Mouse (Mus musculus) testis, adult 2 months (tissue): ENCODE measurements around the gene Ccdc22. TPM values are rescaled to one million over a fixed set of nuclear protein-coding genes. Genes with fewer than 3 reads are reported as not detected.
A peak's percentile ranks its signal among the peaks of the same experiment; 100 is the strongest.

Experiments
- H3K27ac ChIP-seq: fragments of 200-500 bp; 2 replicates; pipeline ENCODE4 v1.5.1; 2012; ENCODE audit warnings: low read depth, low read length; ENCODE audit not compliant: control insufficient read depth, insufficient read depth
- H3K27me3 ChIP-seq: fragments of 200-500 bp; 2 replicates; pipeline ENCODE4 v1.6.1; 2012; ENCODE audit warnings: mild to moderate bottlenecking, low read length, moderate library complexity; ENCODE audit not compliant: control insufficient read depth, insufficient read depth
- H3K36me3 ChIP-seq: fragments of 200-500 bp; 2 replicates; pipeline ENCODE4 v1.6.1; 2012; ENCODE audit warnings: mild to moderate bottlenecking, low read length; ENCODE audit not compliant: control insufficient read depth, insufficient read depth
- H3K4me1 ChIP-seq: fragments of 200-500 bp; 2 replicates; pipeline ENCODE4 v1.6.1; 2012; ENCODE audit warnings: low read length; ENCODE audit not compliant: control insufficient read depth, insufficient read depth
- H3K4me3 ChIP-seq: fragments of 200-500 bp; 2 replicates; pipeline ENCODE4 v1.5.1; 2012; ENCODE audit warnings: low read depth, mild to moderate bottlenecking, low read length, moderate library complexity, mixed read lengths; ENCODE audit not compliant: control insufficient read depth
- CTCF ChIP-seq: fragments of 200-500 bp; IDR thresholded peaks from 2 replicates; pipeline ENCODE4 v1.5.1; 2012; ENCODE audit warnings: low read depth, mild to moderate bottlenecking, inconsistent platforms, low read length, moderate library complexity; ENCODE audit not compliant: control insufficient read depth, insufficient read depth, insufficient replicate concordance
- POLR2A ChIP-seq: fragments of 200-500 bp; IDR thresholded peaks from 2 replicates; pipeline ENCODE4 v1.6.1; 2012; ENCODE audit warnings: low read depth, mild to moderate bottlenecking, inconsistent platforms, low read length, moderate library complexity; ENCODE audit not compliant: control insufficient read depth
- polyA plus RNA-seq: library from polyadenylated mRNA; depleted of rRNA; stranded (reverse); fragments of >200 nt; gene quantifications from 2 replicates; pipeline ENCODE4 v1.2.3, GENCODE M21; 2012; rRNA removed

Ccdc22 gene
- polyA plus RNA-seq = 1.4 and 1.8 TPM in 2 replicates

GRCm38 (mm10) chrX:7604879-7605574, at the start of gene Ccdc22:
Ccdc22 (minus strand) TSS chrX:7605517.
- H3K4me1 ChIP-seq = peaks cover 5% of the 10 kb centered on the region; the same call in 1 of the 2 replicates
- no peaks in the 10 kb centered on the region for H3K27me3 ChIP-seq
- 0 out of 2 replicates have a peak within 1 kb of the TSS, but pooled peaks have one; percentile 13 for H3K27ac ChIP-seq
- no peaks in the 10 kb centered on the region for H3K36me3 ChIP-seq
- peak within 1 kb of the TSS; percentile 87 for H3K4me3 ChIP-seq
- TF ChIP-seq POLR2A (no peak), CTCF (no peak)

GRCm38 (mm10) chrX:7648671-7649304, 43.5 kb upstream of the Ccdc22 start:
- Histone ChIP-seq H3K27me3 (no peaks in the 10 kb centered on the region), H3K27ac (peak overlapping the region; percentile 58), H3K4me1 (no peaks in the 10 kb centered on the region), H3K4me3 (peak overlapping the region; percentile 75), H3K36me3 (no peaks in the 10 kb centered on the region)
- TF ChIP-seq CTCF = 0 out of 2 replicates have a peak, but pooled peaks have one; percentile 1
- peak; percentile 32; the same call in 1 of the 2 replicates for TF ChIP-seq POLR2A

- no peaks in the 10 kb centered on the region for H3K36me3 ChIP-seq
- no peak for TF ChIP-seq CTCF
- no peak for TF ChIP-seq POLR2A
- H3K27me3 ChIP-seq = no peaks in the 10 kb centered on the region
- H3K27ac ChIP-seq = no peak overlapping the region
- no peak overlapping the region for H3K4me3 ChIP-seq
- H3K4me1 ChIP-seq = no peaks in the 10 kb centered on the region
Observed at GRCm38 (mm10) chrX:7645349-7645748, 40.0 kb upstream of the Ccdc22 start.

- H3K4me3 ChIP-seq = no peak overlapping the region
- TF ChIP-seq POLR2A (no peak), CTCF (no peak)
Observed at GRCm38 (mm10) chrX:7640785-7641184, 35.5 kb upstream of the Ccdc22 start.

GRCm38 (mm10) chrX:7639536-7640325, 34.4 kb upstream of the Ccdc22 start:
- TF ChIP-seq CTCF = no peak
- no peak for TF ChIP-seq POLR2A
- no peaks in the 10 kb centered on the region for H3K27me3 ChIP-seq
- H3K4me1 ChIP-seq = peaks cover 3% of the 10 kb centered on the region
- H3K36me3 ChIP-seq = no peaks in the 10 kb centered on the region
- H3K4me3 ChIP-seq = no peak overlapping the region
- H3K27ac ChIP-seq = no peak overlapping the region

More at GRCm38 (mm10) chrX:7640785-7641184, 35.5 kb upstream of the Ccdc22 start:
- no peaks in the 10 kb centered on the region for H3K27me3 ChIP-seq
- no peaks in the 10 kb centered on the region for H3K36me3 ChIP-seq
- no peak overlapping the region for H3K27ac ChIP-seq
- H3K4me1 ChIP-seq = peaks cover 3% of the 10 kb centered on the region

GRCm38 (mm10) chrX:7638401-7639091, 33.2 kb upstream of the Ccdc22 start, which contains the start of gene Syp:
Syp (plus strand) TSS chrX:7638471.
- Histone ChIP-seq H3K4me3 (peak within 1 kb of the TSS; percentile 29), H3K36me3 (no peaks in the 10 kb centered on the region), H3K27ac (no peak within 1 kb of the TSS), H3K4me1 (peaks cover 3% of the 10 kb centered on the region), H3K27me3 (no peaks in the 10 kb centered on the region)
- TF ChIP-seq POLR2A (no peak), CTCF (no peak)

GRCm38 (mm10) chrX:7635101-7635500, 29.8 kb upstream of the Ccdc22 start:
- Histone ChIP-seq H3K27ac (no peak overlapping the region), H3K36me3 (no peaks in the 10 kb centered on the region), H3K27me3 (no peaks in the 10 kb centered on the region), H3K4me3 (no peak overlapping the region), H3K4me1 (peaks cover 3% of the 10 kb centered on the region)
- TF ChIP-seq CTCF (no peak), POLR2A (no peak)
